Mouse (Mus musculus) cortical plate, adult 2 months (tissue): ENCODE results near the gene Grm8. TPM values are rescaled to one million over a fixed set of nuclear protein-coding genes. Genes with fewer than 3 reads are reported as not detected.

Experiments
- H3K27ac ChIP-seq: fragments of 200-500 bp; 2 replicates; pipeline ENCODE4 v1.5.1; 2012; ENCODE audit warnings: low read length, control low read depth, inconsistent platforms; ENCODE audit not compliant: insufficient read depth
- H3K4me1 ChIP-seq: fragments of 200-500 bp; 2 replicates; pipeline ENCODE4 v1.6.1; 2011; ENCODE audit warnings: low read length; ENCODE audit not compliant: control insufficient read depth, insufficient read depth
- H3K4me3 ChIP-seq: fragments of 200-500 bp; 2 replicates; pipeline ENCODE4 v1.5.1; 2011; ENCODE audit warnings: mild to moderate bottlenecking, low read length, control low read depth; ENCODE audit not compliant: insufficient read depth
- CTCF ChIP-seq: fragments of 200-500 bp; IDR thresholded peaks from 2 replicates; pipeline ENCODE4 v1.5.1; 2011; ENCODE audit warnings: mild to moderate bottlenecking, control low read depth, low read length; ENCODE audit not compliant: insufficient read depth; ENCODE audit errors: extremely low read depth
- POLR2A ChIP-seq: fragments of 200-500 bp; IDR thresholded peaks from 2 replicates; pipeline ENCODE4 v1.6.1; 2011; ENCODE audit warnings: mild to moderate bottlenecking, low read length, control low read depth; ENCODE audit not compliant: insufficient read depth; ENCODE audit errors: extremely low read depth
- polyA plus RNA-seq: library from polyadenylated mRNA; depleted of rRNA; stranded (reverse); fragments of >200 nt; gene quantifications from 2 replicates; pipeline ENCODE4 v1.2.3, GENCODE M21; 2012

Grm8 gene
- polyA plus RNA-seq, 1 experiment, result 9.8 TPM

DNA sequence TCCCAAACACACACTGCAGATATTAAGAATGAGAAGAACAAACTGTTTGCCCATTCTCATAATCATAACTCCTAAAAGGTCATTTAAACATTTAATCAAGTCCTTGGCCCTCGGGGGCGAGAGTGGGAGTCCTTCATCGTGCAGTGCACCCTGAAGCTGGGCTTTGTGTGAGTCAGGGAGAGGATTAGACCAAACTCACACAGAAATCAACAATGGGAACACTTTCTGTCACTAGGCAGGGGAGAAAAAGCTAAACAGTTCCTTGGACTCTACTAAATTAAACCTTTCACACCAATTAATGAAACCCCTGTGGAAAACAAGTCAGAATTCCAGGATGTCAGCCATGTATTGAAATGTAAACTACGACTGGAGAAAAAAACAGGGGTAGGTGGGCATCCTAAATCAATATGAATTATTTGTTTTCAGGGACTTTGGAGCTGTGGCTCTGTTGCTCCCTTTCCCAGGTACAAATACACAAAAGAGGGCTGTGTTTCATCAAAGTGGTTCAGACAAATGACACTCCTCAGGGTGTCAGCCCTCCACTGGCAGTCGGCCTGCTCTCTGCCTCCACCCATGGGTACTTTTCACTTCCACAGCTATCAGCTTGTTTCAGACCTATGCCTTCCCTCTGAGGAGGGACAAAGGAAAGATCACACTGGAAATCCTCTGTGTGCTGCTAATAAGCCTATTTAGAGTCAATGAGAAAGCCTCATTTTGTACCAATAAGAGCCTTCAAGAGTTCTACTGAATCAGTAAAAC lies 389.1 kb downstream of the Grm8 start:
- no peaks in the 10 kb centered on the region for H3K4me1 ChIP-seq
- TF ChIP-seq CTCF (no peak), POLR2A (no peak)
- H3K4me3 ChIP-seq, result no peak overlapping the region
- H3K27ac ChIP-seq, result no peak overlapping the region

DNA sequence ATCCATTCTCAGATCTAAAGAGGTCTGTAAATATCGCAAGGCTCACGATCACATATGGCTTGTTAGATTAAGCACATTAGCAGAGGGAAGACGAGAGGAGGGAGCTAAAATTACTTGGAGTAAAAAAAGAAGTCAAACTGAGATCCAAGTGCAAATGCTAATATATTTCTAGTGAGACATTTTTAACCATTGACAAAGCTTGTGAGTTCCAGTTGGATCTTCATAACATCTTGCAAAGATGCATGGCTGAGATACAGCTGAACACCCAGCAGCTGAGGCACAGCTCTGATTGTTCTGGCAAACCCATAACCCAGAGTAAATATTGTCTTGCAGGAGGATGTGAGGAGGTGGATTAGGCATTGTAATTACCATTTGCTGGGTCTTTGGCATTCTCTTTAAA lies 445.6 kb downstream of the Grm8 start:
- Histone ChIP-seq H3K4me1 (no peaks in the 10 kb centered on the region), H3K27ac (no peak overlapping the region), H3K4me3 (no peak overlapping the region)
- TF ChIP-seq POLR2A (no peak), CTCF (no peak)

DNA sequence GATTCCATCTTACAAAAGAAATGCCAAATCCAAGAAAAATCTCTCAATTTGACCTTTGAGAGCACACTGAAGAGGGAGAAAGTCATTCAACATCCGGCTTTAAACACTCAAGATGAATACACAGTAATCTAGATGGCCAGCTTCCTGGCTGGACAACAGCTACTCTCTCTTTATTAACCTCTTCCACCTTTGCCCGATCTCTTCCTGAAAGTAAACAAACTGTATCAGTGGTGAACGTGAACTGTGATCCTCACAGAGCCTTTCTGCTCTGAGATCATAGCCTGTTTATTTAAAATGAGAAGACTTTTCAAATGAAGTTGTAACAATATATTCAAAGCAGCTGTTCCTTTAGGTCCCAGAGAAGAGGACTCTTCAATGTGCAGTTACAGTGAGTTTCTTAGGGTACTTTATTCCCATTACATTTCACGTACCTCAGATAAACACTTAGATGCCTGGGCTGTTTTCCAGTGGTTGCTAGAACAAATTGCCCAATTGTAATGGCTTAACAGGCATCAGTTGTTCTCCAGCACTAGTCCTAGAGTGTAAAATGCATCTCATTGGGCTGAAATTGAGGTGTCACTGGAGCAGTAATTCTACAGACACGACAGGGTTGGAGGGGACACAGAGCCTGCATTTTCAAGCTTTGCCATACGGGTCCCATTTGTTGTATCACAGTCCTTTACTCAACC lies 473.1 kb downstream of the Grm8 start:
- TF ChIP-seq CTCF, result no peak
- no peak for TF ChIP-seq POLR2A
- Histone ChIP-seq H3K4me3 (no peak overlapping the region), H3K27ac (no peak overlapping the region), H3K4me1 (no peaks in the 10 kb centered on the region)

DNA sequence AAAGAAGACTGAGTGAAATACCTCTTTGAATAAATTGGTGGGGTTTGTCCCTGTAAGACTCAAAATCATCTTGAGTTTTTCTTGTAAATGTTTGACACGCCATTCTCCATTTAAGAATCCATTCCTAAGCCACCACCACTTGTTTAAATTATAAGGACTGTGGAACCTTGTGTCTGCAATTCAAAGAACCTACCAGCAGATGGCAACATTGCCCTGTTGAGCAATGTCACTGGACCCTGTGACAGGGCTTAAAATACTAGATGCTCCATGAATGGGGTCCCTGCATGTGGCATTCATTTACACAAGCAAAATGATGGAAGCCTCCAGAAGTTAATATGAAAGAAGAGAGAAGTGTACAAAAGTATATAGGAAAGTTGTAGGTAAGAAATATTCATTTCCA lies 477.5 kb downstream of the Grm8 start:
- TF ChIP-seq POLR2A (no peak), CTCF (peak; percentile 78)
- H3K27ac ChIP-seq, result no peak overlapping the region
- no peaks in the 10 kb centered on the region for H3K4me1 ChIP-seq
- H3K4me3 ChIP-seq, result no peak overlapping the region

DNA sequence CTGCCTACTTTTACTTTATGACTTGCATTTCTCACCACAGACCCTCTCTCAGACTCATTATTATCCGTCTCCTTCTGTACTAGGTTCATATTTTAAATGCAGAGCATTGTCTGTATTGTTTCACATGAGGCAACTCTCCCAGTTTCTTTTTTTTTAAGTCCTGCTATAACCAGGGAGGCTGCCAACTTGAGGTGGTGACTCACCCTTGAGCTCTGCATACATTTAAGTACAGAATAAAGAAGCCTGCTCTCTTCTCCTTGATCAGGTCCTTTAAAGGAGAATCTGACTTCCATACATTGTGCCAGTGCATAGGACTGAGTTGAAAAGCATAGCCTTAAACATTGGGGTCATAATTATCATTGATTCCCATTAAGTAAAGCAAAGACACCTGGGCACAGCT lies 488.5 kb downstream of the Grm8 start:
- Histone ChIP-seq H3K4me1 (peaks cover 2% of the 10 kb centered on the region; the same call in 1 of the 2 replicates), H3K4me3 (no peak overlapping the region), H3K27ac (no peak overlapping the region)
- TF ChIP-seq POLR2A, result no peak
- TF ChIP-seq CTCF, result no peak

DNA sequence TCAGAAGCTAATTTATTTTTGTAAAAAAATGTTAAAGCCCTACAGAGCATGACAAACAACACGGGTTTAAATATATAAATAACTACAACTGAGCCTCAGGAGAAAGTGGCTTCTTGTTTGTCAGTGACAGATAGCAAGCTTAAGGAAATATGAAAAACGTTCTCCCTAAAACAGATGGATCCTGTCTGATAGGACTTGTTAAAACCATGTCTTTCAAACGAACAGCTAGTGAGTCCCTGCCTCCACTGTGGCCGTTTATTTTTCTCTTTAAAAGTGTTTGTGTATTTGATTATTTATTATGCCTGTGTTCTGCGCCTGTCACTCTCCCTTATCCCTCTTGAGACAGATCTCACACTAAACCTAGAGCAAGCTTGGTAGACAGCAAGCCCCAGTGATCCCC lies 489.9 kb downstream of the Grm8 start:
- Histone ChIP-seq H3K27ac (no peak overlapping the region), H3K4me3 (no peak overlapping the region)
- no peak for TF ChIP-seq CTCF
- no peak for TF ChIP-seq POLR2A

DNA sequence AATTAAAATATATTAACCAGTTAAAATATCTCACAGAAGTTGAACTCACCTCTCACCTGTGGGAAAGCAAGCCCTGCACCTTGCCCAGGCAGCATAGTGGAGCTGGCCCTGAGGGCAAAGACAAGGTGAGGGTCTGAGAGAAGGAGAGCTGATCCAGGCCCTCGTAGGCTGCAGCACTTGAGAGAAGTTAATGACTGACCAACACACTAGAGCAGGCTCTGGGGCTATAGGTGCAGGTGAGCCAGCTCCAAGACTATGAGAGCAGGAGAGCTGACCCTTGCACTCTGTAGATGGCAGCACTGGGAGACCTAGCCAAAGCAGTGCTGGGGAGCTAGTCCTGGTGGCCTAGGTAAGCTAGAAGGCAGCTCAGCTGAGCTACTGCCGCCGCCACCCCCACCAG lies 499.1 kb downstream of the Grm8 start:
- H3K4me1 ChIP-seq, result no peaks in the 10 kb centered on the region
- H3K27ac ChIP-seq, result no peak overlapping the region
- no peak overlapping the region for H3K4me3 ChIP-seq
- TF ChIP-seq POLR2A (no peak), CTCF (no peak)

More for the DNA sequence above, 489.9 kb downstream of the Grm8 start:
- peaks cover 2% of the 10 kb centered on the region; the same call in 1 of the 2 replicates for H3K4me1 ChIP-seq

DNA sequence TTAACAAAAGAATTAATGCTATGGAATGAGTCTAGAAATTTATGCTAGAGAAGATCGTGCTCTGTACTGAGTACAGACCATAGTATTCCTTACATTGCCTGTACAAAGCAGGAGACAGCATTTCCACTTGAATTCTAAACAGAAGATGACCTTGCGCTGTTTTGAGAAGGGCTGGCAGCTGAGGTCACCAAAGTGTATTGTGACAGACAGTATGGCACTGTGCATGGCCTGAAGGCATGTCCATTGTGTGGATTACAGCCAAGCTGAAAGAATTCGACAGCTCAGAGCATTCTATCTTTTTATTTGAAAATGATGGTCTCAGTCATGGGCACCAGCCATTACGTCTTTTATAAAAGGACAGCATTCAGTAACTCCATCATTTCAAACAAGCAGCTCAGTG lies 517.5 kb downstream of the Grm8 start:
- Histone ChIP-seq H3K27ac (no peak overlapping the region), H3K4me3 (no peak overlapping the region), H3K4me1 (no peaks in the 10 kb centered on the region)
- no peak for TF ChIP-seq CTCF
- no peak for TF ChIP-seq POLR2A

DNA sequence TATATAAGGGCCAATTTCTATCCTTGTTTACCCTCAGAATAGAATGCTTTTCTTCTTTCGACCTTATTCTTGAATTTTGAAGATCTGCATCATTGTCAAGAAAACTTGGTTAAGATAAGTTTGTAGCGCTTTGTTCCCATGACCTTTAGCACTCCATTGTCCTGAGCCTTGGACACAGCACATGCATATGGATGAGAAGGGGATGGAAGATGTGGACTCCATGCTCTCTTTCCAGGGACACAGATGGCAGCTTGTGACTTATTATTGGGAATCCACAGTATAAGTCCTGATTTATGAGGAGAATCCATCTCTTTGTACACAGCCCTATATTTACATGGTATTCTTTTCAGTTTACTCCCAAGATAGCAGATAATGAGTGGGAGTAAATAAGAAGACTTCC lies 554.5 kb downstream of the Grm8 start:
- TF ChIP-seq CTCF, result no peak
- no peaks in the 10 kb centered on the region for H3K4me1 ChIP-seq
- no peak overlapping the region for H3K27ac ChIP-seq
- no peak overlapping the region for H3K4me3 ChIP-seq

DNA sequence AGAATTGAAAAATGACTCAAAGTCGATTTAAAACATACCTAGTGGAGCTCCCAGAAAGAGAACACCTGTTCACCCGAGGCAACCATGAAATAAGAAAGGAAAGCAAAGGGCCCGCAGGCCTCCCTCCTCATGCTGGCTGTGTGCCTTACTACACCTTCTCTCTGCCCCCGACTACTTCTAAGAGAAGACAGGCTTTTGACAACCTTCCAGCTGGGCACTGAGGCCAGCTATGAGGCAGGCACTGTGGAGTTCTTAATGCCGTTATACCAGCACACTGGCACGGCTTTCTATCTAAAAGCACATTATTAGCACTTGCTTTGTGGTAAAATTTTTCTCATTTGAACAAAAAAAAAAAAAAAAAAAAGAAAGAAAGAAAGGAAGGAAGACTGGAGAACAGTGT lies 589.5 kb downstream of the Grm8 start:
- H3K27ac ChIP-seq, result no peak overlapping the region
- no peaks in the 10 kb centered on the region for H3K4me1 ChIP-seq
- TF ChIP-seq CTCF (no peak), POLR2A (no peak)
- no peak overlapping the region for H3K4me3 ChIP-seq
